17 mouse cellular contexts compared by ENCODE assay signal in genomic region chr12:16190706-16191105, GRCm38 (mm10).
DNase-seq lines count a peak whose midpoint lies in the region; ATAC-seq and TF ChIP-seq lines count a peak whose summit lies in the region.
"Had no signal": no experiment of that assay in that cellular context is flagged by ENCODE, and none has a peak within 500 bp of the region (broad histone marks: within the 10 kb centered on the region; RNA-seq: fewer than 3 reads in every experiment).

No protein-coding gene starts in this region.

- no peaks in the 10 kb centered on the region for H3K27me3 ChIP-seq in midbrain, postnatal 0 days (ENCODE audit: insufficient read depth, low read length)
- no peaks in the 10 kb centered on the region for H3K27me3 ChIP-seq in midbrain, embryonic 10.5 days (ENCODE audit: low read depth, poor library complexity, severe bottlenecking)
- H3K27me3 ChIP-seq: CH12.LX; liver, embryonic 15.5 days had no signal

- DNase-seq in heart, adult 18-20 months: peak; percentile 47 to 48
- DNase-seq in heart, postnatal 36 days: no peak
- peak; percentile 24 for DNase-seq in midbrain, postnatal 0 days (ENCODE audit: low spot score)
- DNase-seq in midbrain, embryonic 10.5 days (ENCODE audit: low spot score): no peak
- DNase-seq in brain, adult 2 months (ENCODE audit: low read depth, low spot score): peak; percentile 31
- DNase-seq in thymus, postnatal 4 days: peak; percentile 25
- DNase-seq in kidney, adult 8-10 months: no peak
- DNase-seq: cerebellum, adult 2 months; kidney, adult 2 months; kidney, postnatal 4 days; left cerebral cortex, postnatal 4 days; lung, postnatal 14 days had no signal

- intact Hi-C loops in heart, postnatal 36 days (cut with DNase I): no loop called here

- no peak overlapping the region for H3K4me2 ChIP-seq in midbrain, postnatal 0 days (ENCODE audit: low read depth, low read length, poor library complexity, severe bottlenecking)
- H3K4me2 ChIP-seq: heart, embryonic 13.5 days; liver, embryonic 15.5 days; midbrain, embryonic 11.5 days had no signal

- WGBS in midbrain, postnatal 0 days: 20% methylated on average over 3 of the region's 3 CpGs
- WGBS in midbrain, embryonic 10.5 days: 77% methylated on average over 3 of the region's 3 CpGs

- no peak overlapping the region for H3K4me3 ChIP-seq in midbrain, postnatal 0 days (ENCODE audit: low read depth, low read length)
- H3K4me3 ChIP-seq in midbrain, embryonic 10.5 days: no peak overlapping the region
- H3K4me3 ChIP-seq: forebrain, embryonic 10.5 days; heart, embryonic 13.5 days; liver, embryonic 15.5 days had no signal

- ATAC-seq in midbrain, postnatal 0 days (ENCODE audit: low FRiP score): no peak

- H3K27ac ChIP-seq in midbrain, postnatal 0 days (ENCODE audit: low read depth, low read length): no peak overlapping the region
- H3K27ac ChIP-seq in midbrain, embryonic 10.5 days (replicated peaks): no peak overlapping the region
- H3K27ac ChIP-seq: forebrain, embryonic 10.5 days; heart, embryonic 13.5 days; liver, embryonic 15.5 days had no signal

- H3K36me3 ChIP-seq in midbrain, postnatal 0 days (ENCODE audit: insufficient read depth, low read length): no peaks in the 10 kb centered on the region
- no peaks in the 10 kb centered on the region for H3K36me3 ChIP-seq in midbrain, embryonic 10.5 days
- H3K36me3 ChIP-seq: forebrain, embryonic 10.5 days; heart, embryonic 13.5 days; liver, embryonic 15.5 days had no signal

- no peak overlapping the region for H3K9ac ChIP-seq in midbrain, postnatal 0 days (replicated peaks; ENCODE audit: low read length, poor library complexity, severe bottlenecking)
- H3K9ac ChIP-seq: heart, embryonic 13.5 days; liver, embryonic 15.5 days had no signal

- no peaks in the 10 kb centered on the region for H3K9me3 ChIP-seq in midbrain, postnatal 0 days (ENCODE audit: low read length)
- H3K9me3 ChIP-seq in midbrain, embryonic 10.5 days (replicated peaks): no peaks in the 10 kb centered on the region
- H3K9me3 ChIP-seq: forebrain, embryonic 10.5 days; heart, embryonic 13.5 days; liver, embryonic 15.5 days had no signal

- peaks cover 5% of the 10 kb centered on the region; the same call in 1 of the 2 replicates for H3K4me1 ChIP-seq in midbrain, postnatal 0 days (ENCODE audit: insufficient read depth, low read length)
- peaks cover 11% of the 10 kb centered on the region for H3K4me1 ChIP-seq in midbrain, embryonic 10.5 days

- TF ChIP-seq CTCF in midbrain, postnatal 0 days (IDR thresholded peaks at IDR 0.05): no peak

Comparison
In these comparisons a context has a peak if more than half of its experiments do, and no peak if none do; other contexts are left out.
1. DNase-seq: peak in heart, adult 18-20 months (2 of 2), midbrain, postnatal 0 days (single experiment), brain, adult 2 months (single experiment) and thymus, postnatal 4 days (single experiment); none in heart, postnatal 36 days (0 of 2), midbrain, embryonic 10.5 days (single experiment) and kidney, adult 8-10 months (0 of 2).